In genomic region chr13:23551931-23552914, GRCm38 (mm10) we compare ENCODE assay signal across 9 mouse cellular contexts. TPM values are rescaled to one million over a fixed set of nuclear protein-coding genes. Genes with fewer than 3 reads are reported as not detected.
DNase-seq lines count a peak whose midpoint lies in the region; ATAC-seq and TF ChIP-seq lines count a peak whose summit lies in the region.
"Had no signal": no experiment of that assay in that cellular context is flagged by ENCODE, and none has a peak within 500 bp of the region (broad histone marks: within the 10 kb centered on the region; RNA-seq: fewer than 3 reads in every experiment).

No protein-coding gene starts in this region.

- no peak for TF ChIP-seq CTCF in E14TG2a.4 (conservative IDR thresholded peaks at IDR 0.05; ENCODE audit: low read length)

- peak overlapping the region; percentile 77 for H3K9ac ChIP-seq in heart, embryonic 11.5 days (ENCODE audit: low read depth, low read length)
- no peak overlapping the region for H3K9ac ChIP-seq in forebrain, embryonic 16.5 days (replicated peaks; ENCODE audit: low read depth, low read length)
- H3K9ac ChIP-seq in liver, embryonic 16.5 days (ENCODE audit: low read depth, low read length): peak overlapping the region; percentile 63

- DNase-seq in heart, adult 9 months (ENCODE audit: low spot score in 2 of 2): no peak
- DNase-seq in right cerebral cortex, adult 18-20 months: no peak
- no peak for DNase-seq in adrenal gland, postnatal 25 days
- no peak for DNase-seq in urinary bladder, adult 18-20 months (ENCODE audit: low spot score in 2 of 2)

- no peaks in the 10 kb centered on the region for H3K27me3 ChIP-seq in heart, embryonic 11.5 days (ENCODE audit: control insufficient read depth, insufficient read depth, low read length)
- H3K27me3 ChIP-seq in E14TG2a.4 (ENCODE audit: insufficient read depth, low read length): no peaks in the 10 kb centered on the region
- H3K27me3 ChIP-seq in forebrain, embryonic 16.5 days (replicated peaks; ENCODE audit: control insufficient read depth, insufficient read depth, low read length): no peaks in the 10 kb centered on the region
- no peaks in the 10 kb centered on the region for H3K27me3 ChIP-seq in liver, embryonic 16.5 days (ENCODE audit: control insufficient read depth, insufficient read depth, low read depth, low read length)

- H3K27ac ChIP-seq in heart, embryonic 11.5 days (ENCODE audit: low read depth, low read length): peak overlapping the region; percentile 89
- H3K27ac ChIP-seq in forebrain, embryonic 16.5 days (ENCODE audit: low read length): peak overlapping the region; percentile 81
- peak overlapping the region; percentile 96 for H3K27ac ChIP-seq in liver, embryonic 16.5 days (ENCODE audit: low read length)

- no peaks in the 10 kb centered on the region for H3K9me3 ChIP-seq in heart, embryonic 11.5 days (replicated peaks; ENCODE audit: control insufficient read depth, low read length)
- H3K9me3 ChIP-seq in E14TG2a.4 (ENCODE audit: low read length): no peaks in the 10 kb centered on the region
- H3K9me3 ChIP-seq in forebrain, embryonic 16.5 days (ENCODE audit: control insufficient read depth, low read length): no peaks in the 10 kb centered on the region
- no peaks in the 10 kb centered on the region for H3K9me3 ChIP-seq in liver, embryonic 16.5 days (replicated peaks; ENCODE audit: control insufficient read depth, low read length)
- H3K9me3 ChIP-seq: G1E had no signal

- no peak for ATAC-seq in heart, embryonic 11.5 days (replicated peaks; ENCODE audit: insufficient number of reproducible peaks, low FRiP score, low TSS enrichment)
- no peak for ATAC-seq in forebrain, embryonic 16.5 days
- no peak for ATAC-seq in liver, embryonic 16.5 days (ENCODE audit: low read depth)

- H3K36me3 ChIP-seq in heart, embryonic 11.5 days (ENCODE audit: control insufficient read depth, insufficient read depth, low read length): no peaks in the 10 kb centered on the region
- H3K36me3 ChIP-seq in E14TG2a.4 (ENCODE audit: insufficient read depth, low read length): no peaks in the 10 kb centered on the region
- H3K36me3 ChIP-seq in forebrain, embryonic 16.5 days (ENCODE audit: control insufficient read depth, insufficient read depth): no peaks in the 10 kb centered on the region
- H3K36me3 ChIP-seq in liver, embryonic 16.5 days (ENCODE audit: control insufficient read depth, insufficient read depth): no peaks in the 10 kb centered on the region
- H3K36me3 ChIP-seq: G1E had no signal

- peak overlapping the region; percentile 47 for H3K4me3 ChIP-seq in heart, embryonic 11.5 days (ENCODE audit: low read depth, low read length)
- peak overlapping the region; percentile 75 for H3K4me3 ChIP-seq in E14TG2a.4 (replicated peaks; ENCODE audit: low read length)
- H3K4me3 ChIP-seq in forebrain, embryonic 16.5 days (replicated peaks; ENCODE audit: low read length): peak overlapping the region; percentile 44
- H3K4me3 ChIP-seq in liver, embryonic 16.5 days (ENCODE audit: low read depth, low read length): peak overlapping the region; percentile 62

- H3K4me1 ChIP-seq in heart, embryonic 11.5 days (ENCODE audit: control insufficient read depth, insufficient read depth, low read length): peaks cover 7% of the 10 kb centered on the region; the same call in 1 of the 2 replicates
- H3K4me1 ChIP-seq in E14TG2a.4 (replicated peaks; ENCODE audit: low read depth, low read length): peaks cover 27% of the 10 kb centered on the region
- H3K4me1 ChIP-seq in forebrain, embryonic 16.5 days (replicated peaks; ENCODE audit: control insufficient read depth, insufficient read depth, low read length): peaks cover 16% of the 10 kb centered on the region
- peaks cover 25% of the 10 kb centered on the region for H3K4me1 ChIP-seq in liver, embryonic 16.5 days (ENCODE audit: control insufficient read depth, low read depth, low read length)

- peak overlapping the region; percentile 71 for H3K4me2 ChIP-seq in heart, embryonic 11.5 days
- H3K4me2 ChIP-seq in forebrain, embryonic 16.5 days (ENCODE audit: low read length): peak overlapping the region; percentile 62
- H3K4me2 ChIP-seq in liver, embryonic 16.5 days (ENCODE audit: low read depth, low read length): peak overlapping the region; percentile 56

- 49% methylated on average over 8 of the region's 8 CpGs for WGBS in heart, embryonic 11.5 days (ENCODE audit: insufficient replicate concordance)
- 42% methylated on average over 8 of the region's 8 CpGs for WGBS in forebrain, embryonic 16.5 days
- WGBS in liver, embryonic 16.5 days (ENCODE audit: insufficient replicate concordance): 36% methylated on average over 8 of the region's 8 CpGs

RNA-seq across cellular contexts. Expression of gene Hist1h4f, which starts 0.8 kb away (rescaled TPM):
- not detected in 2 replicates for polyA plus RNA-seq in heart, embryonic 11.5 days (2014; fragmentation: Nextera tagmentation; extraction: Ambion mirVana)
- not detected in 2 replicates for polyA plus RNA-seq in forebrain, embryonic 16.5 days (2015; fragmentation: Nextera tagmentation; extraction: Ambion mirVana)
- 2.4 and 2.9 TPM in 2 replicates for polyA plus RNA-seq in liver, embryonic 16.5 days (2015; fragmentation: Nextera tagmentation; extraction: Ambion mirVana)
- total RNA-seq in adrenal gland, postnatal 25 days (2021): 127 and 189 TPM in 2 replicates

RNA-seq across cellular contexts. Expression of gene Hist1h1d, which starts 0.8 kb away (rescaled TPM):
- polyA plus RNA-seq in heart, embryonic 11.5 days (2014; fragmentation: Nextera tagmentation; extraction: Ambion mirVana): 0.15 and 0.27 TPM in 2 replicates
- polyA plus RNA-seq in forebrain, embryonic 16.5 days (2015; fragmentation: Nextera tagmentation; extraction: Ambion mirVana): 0.15 and 0.22 TPM in 2 replicates
- polyA plus RNA-seq in liver, embryonic 16.5 days (2015; fragmentation: Nextera tagmentation; extraction: Ambion mirVana): 1.2 and 1.4 TPM in 2 replicates
- 9.5 TPM in 2 replicates for total RNA-seq in adrenal gland, postnatal 25 days (2021)

RNA-seq across cellular contexts. Expression of gene Hist1h3f, which starts 8.4 kb away (rescaled TPM):
- 0.19 TPM in 1 of 2 replicates, not detected in the other for polyA plus RNA-seq in heart, embryonic 11.5 days (2014; fragmentation: Nextera tagmentation; extraction: Ambion mirVana)
- polyA plus RNA-seq in forebrain, embryonic 16.5 days (2015; fragmentation: Nextera tagmentation; extraction: Ambion mirVana): 0.30 and 0.61 TPM in 2 replicates
- 1.2 and 1.4 TPM in 2 replicates for polyA plus RNA-seq in liver, embryonic 16.5 days (2015; fragmentation: Nextera tagmentation; extraction: Ambion mirVana)
- total RNA-seq in adrenal gland, postnatal 25 days (2021): 33.9 and 36.7 TPM in 2 replicates

RNA-seq across cellular contexts. Expression of gene Hist1h2bh, which starts 9.0 kb away (rescaled TPM):
- polyA plus RNA-seq in heart, embryonic 11.5 days (2014; fragmentation: Nextera tagmentation; extraction: Ambion mirVana): 0.43 and 0.66 TPM in 2 replicates
- 0.23 and 0.47 TPM in 2 replicates for polyA plus RNA-seq in forebrain, embryonic 16.5 days (2015; fragmentation: Nextera tagmentation; extraction: Ambion mirVana)
- 1.1 and 1.8 TPM in 2 replicates for polyA plus RNA-seq in liver, embryonic 16.5 days (2015; fragmentation: Nextera tagmentation; extraction: Ambion mirVana)
- total RNA-seq in adrenal gland, postnatal 25 days (2021): 6.6 and 6.8 TPM in 2 replicates

RNA-seq across cellular contexts. Expression of gene Hist1h3e, which starts 9.9 kb away (rescaled TPM):
- 2.6 and 3.0 TPM in 2 replicates for polyA plus RNA-seq in heart, embryonic 11.5 days (2014; fragmentation: Nextera tagmentation; extraction: Ambion mirVana)
- polyA plus RNA-seq in forebrain, embryonic 16.5 days (2015; fragmentation: Nextera tagmentation; extraction: Ambion mirVana): 2.0 and 3.4 TPM in 2 replicates
- 3.4 and 4.2 TPM in 2 replicates for polyA plus RNA-seq in liver, embryonic 16.5 days (2015; fragmentation: Nextera tagmentation; extraction: Ambion mirVana)
- total RNA-seq in adrenal gland, postnatal 25 days (2021): 66.8 and 86.4 TPM in 2 replicates
